Mouse (Mus musculus) ES-E14 (cell line): Measurements from ENCODE around the gene Kcng4.

Source experiments
- CHD2 ChIP-seq: IDR thresholded peaks from 2 replicates; pipeline ENCODE4 v1.6.1; 2014; ENCODE audit warnings: mild to moderate bottlenecking, low read depth, low read length, inconsistent platforms
- ZNF384 ChIP-seq: IDR thresholded peaks from 2 replicates; pipeline ENCODE4 v1.6.1; 2012; ENCODE audit warnings: low read depth, low read length, inconsistent platforms

GRCm38 (mm10) chr8:119678138-119678843 is 42.8 kb upstream of the Kcng4 start:
- TF ChIP-seq CHD2 (no peak), ZNF384 (no peak)
